Mouse (Mus musculus): ENCODE results near the gene Iffo1. TPM values are rescaled to one million over a fixed set of nuclear protein-coding genes. Genes with fewer than 3 reads are reported as not detected.
A peak's percentile ranks its signal among the peaks of the same experiment; 100 is the strongest.

Iffo1 gene
- total RNA-seq (2021): 10 to 100 TPM; 64.7 to 73.2 TPM
- long read RNA-seq, experiment 1, transcript Iffo1-202 (9 exons, 2,840 nt): major isoform, 10 of 41 reads
- long read RNA-seq, experiment 1, partial matches to known transcripts: 14 of 41 reads
- long read RNA-seq, experiment 1, other reads (novel, unspliced or antisense): 14 of 41 reads
- long read RNA-seq, experiment 2, transcript Iffo1-202 (9 exons, 2,840 nt): major isoform, 9 of 56 reads
- long read RNA-seq, experiment 2, partial matches to known transcripts: 18 of 56 reads
- long read RNA-seq, experiment 2, other reads (novel, unspliced or antisense): 28 of 56 reads

- DNase-seq (ENCODE audit: low spot score in 2 of 2): peak; percentile 91 to 95
These were observed at the start of gene Iffo1 for GRCm38 (mm10) chr6:125145001-125145400. Iffo1 (plus strand) TSS chr6:125145241.

GRCm38 (mm10) chr6:125095391-125096278 lies 49.4 kb upstream of the Iffo1 start, which contains the start of gene Chd4:
Chd4 (plus strand) TSS chr6:125095981.
- peak; percentile 90 to 97 for DNase-seq (ENCODE audit: low spot score in 2 of 2)

GRCm38 (mm10) chr6:125096279-125096596 lies 48.8 kb upstream of the Iffo1 start:
- DNase-seq (ENCODE audit: low spot score in 2 of 2): no peak

GRCm38 (mm10) chr6:125096597-125097345 lies 48.3 kb upstream of the Iffo1 start:
- DNase-seq (ENCODE audit: low spot score in 2 of 2): peak; percentile 61 to 62

GRCm38 (mm10) chr6:125097346-125097689 lies 47.7 kb upstream of the Iffo1 start:
- DNase-seq (ENCODE audit: low spot score in 2 of 2): no peak

- DNase-seq (ENCODE audit: low spot score in 2 of 2): no peak
These were observed 47.1 kb upstream of the Iffo1 start for GRCm38 (mm10) chr6:125097951-125098350.

GRCm38 (mm10) chr6:125098513-125098912 lies 46.5 kb upstream of the Iffo1 start:
- no peak for DNase-seq (ENCODE audit: low spot score in 2 of 2)

GRCm38 (mm10) chr6:125099421-125099971 lies 45.5 kb upstream of the Iffo1 start:
- no peak for DNase-seq (ENCODE audit: low spot score in 2 of 2)

GRCm38 (mm10) chr6:125101444-125101843 lies 43.6 kb upstream of the Iffo1 start:
- DNase-seq (ENCODE audit: low spot score in 2 of 2): no peak

- DNase-seq (ENCODE audit: low spot score in 2 of 2): no peak
These were observed 40.8 kb upstream of the Iffo1 start for GRCm38 (mm10) chr6:125104223-125104622.

- no peak for DNase-seq (ENCODE audit: low spot score in 2 of 2)
These were observed 37.3 kb upstream of the Iffo1 start for GRCm38 (mm10) chr6:125107705-125108104.

- no peak for DNase-seq (ENCODE audit: low spot score in 2 of 2)
These were observed 35.7 kb upstream of the Iffo1 start for GRCm38 (mm10) chr6:125109371-125109770.

- peak; percentile 48 to 70 for DNase-seq (ENCODE audit: low spot score in 2 of 2)
These were observed 34.1 kb upstream of the Iffo1 start for GRCm38 (mm10) chr6:125110927-125111326.

- DNase-seq (ENCODE audit: low spot score in 2 of 2): no peak
These were observed 32.5 kb upstream of the Iffo1 start for GRCm38 (mm10) chr6:125112553-125112952.

- DNase-seq (ENCODE audit: low spot score in 2 of 2): no peak
These were observed 25.7 kb upstream of the Iffo1 start for GRCm38 (mm10) chr6:125119387-125119786.

GRCm38 (mm10) chr6:125128724-125129123 lies 16.3 kb upstream of the Iffo1 start:
- no peak for DNase-seq (ENCODE audit: low spot score in 2 of 2)

- no peak for DNase-seq (ENCODE audit: low spot score in 2 of 2)
These were observed 15.2 kb upstream of the Iffo1 start for GRCm38 (mm10) chr6:125129710-125130402.

- peak; percentile 78 to 87 for DNase-seq (ENCODE audit: low spot score in 2 of 2)
These were observed 13.5 kb upstream of the Iffo1 start, which contains the start of gene Nop2 for GRCm38 (mm10) chr6:125131302-125132156. Nop2 (plus strand) TSS chr6:125131909.

- DNase-seq (ENCODE audit: low spot score in 2 of 2): no peak
These were observed 12.6 kb upstream of the Iffo1 start for GRCm38 (mm10) chr6:125132470-125132869.

Measured in layer of hippocampus, postnatal 14 days (tissue).